Mouse (Mus musculus) neural tube, embryonic 13.5 days (tissue): Measurements from ENCODE around the gene Slc9a6. TPM values are rescaled to one million over a fixed set of nuclear protein-coding genes. Genes with fewer than 3 reads are reported as not detected.

Source experiments
- ATAC-seq: fragments of 200-750 bp; cut with Nextera tagmentation; 2 replicates; pipeline ENCODE4 v1.8.0; 2017; ENCODE audit warnings: low read depth, mild to moderate bottlenecking, moderate TSS enrichment, moderate library complexity
- H3K27ac ChIP-seq: fragments of 300-500 bp; sonication (generic); replicated peaks from 2 replicates; pipeline ENCODE4 v1.5.1; 2015; ENCODE audit warnings: moderate library complexity, mild to moderate bottlenecking, inconsistent platforms
- H3K27me3 ChIP-seq: fragments of 300-500 bp; sonication (generic); 2 replicates; pipeline ENCODE4 v1.6.1; 2015; ENCODE audit warnings: mild to moderate bottlenecking, inconsistent platforms
- H3K36me3 ChIP-seq: fragments of 300-500 bp; sonication (generic); 2 replicates; pipeline ENCODE4 v1.6.1; 2015; ENCODE audit warnings: mild to moderate bottlenecking, inconsistent platforms
- H3K4me1 ChIP-seq: fragments of 300-500 bp; sonication (generic); replicated peaks from 2 replicates; pipeline ENCODE4 v1.6.1; 2015; ENCODE audit warnings: inconsistent platforms
- H3K4me2 ChIP-seq: fragments of 300-500 bp; sonication (generic); 2 replicates; pipeline ENCODE4 v1.6.1; 2015; ENCODE audit warnings: inconsistent platforms, mild to moderate bottlenecking, moderate library complexity
- H3K4me3 ChIP-seq: fragments of 300-500 bp; sonication (generic); 2 replicates; pipeline ENCODE4 v1.5.1; 2015; ENCODE audit warnings: mild to moderate bottlenecking, inconsistent platforms
- H3K9ac ChIP-seq: fragments of 300-500 bp; sonication (generic); 2 replicates; pipeline ENCODE4 v1.6.1; 2015; ENCODE audit warnings: moderate library complexity, mild to moderate bottlenecking, inconsistent platforms
- H3K9me3 ChIP-seq: fragments of 300-500 bp; sonication (generic); 2 replicates; pipeline ENCODE4 v1.6.1; 2016; ENCODE audit warnings: inconsistent platforms
- WGBS: fragments of 180-500 bp; shearing (Covaris S2); methylation state at CpG from one replicate; pipeline ENCODE4 v1.1.7; 2015; 5-methylcytosine and 5-hydroxymethylcytosine counted together
- polyA plus RNA-seq: library from polyadenylated mRNA; unstranded; fragments of >200 nt; fragmentation: Nextera tagmentation; extraction: Ambion mirVana; gene quantifications from 2 replicates; pipeline ENCODE4 v1.2.1, GENCODE M21; 2015

The Slc9a6 gene
- polyA plus RNA-seq, 1 experiment from 2014 or later = 41.3 TPM

GRCm38 (mm10) chrX:56640066-56640465, 30.5 kb downstream of the Slc9a6 start:
- Histone ChIP-seq H3K36me3 (peaks cover 27% of the 10 kb centered on the region; the same call in 1 of the 2 replicates), H3K27me3 (no peaks in the 10 kb centered on the region), H3K27ac (no peak overlapping the region), H3K4me2 (no peak overlapping the region), H3K4me1 (no peaks in the 10 kb centered on the region), H3K9ac (no peak overlapping the region), H3K4me3 (no peak overlapping the region), H3K9me3 (no peaks in the 10 kb centered on the region)
- ATAC-seq = no peak
- 5% methylated on average over 1 of the region's 1 CpGs for whole genome bisulfite sequencing

GRCm38 (mm10) chrX:56649549-56650354, 40.2 kb downstream of the Slc9a6 start:
- no peaks in the 10 kb centered on the region for H3K27me3 ChIP-seq
- H3K4me3 ChIP-seq = no peak overlapping the region
- no peak overlapping the region for H3K4me2 ChIP-seq
- WGBS = 55% methylated on average over 7 of the region's 7 CpGs
- no peak overlapping the region for H3K9ac ChIP-seq
- peaks cover under 1% of the 10 kb centered on the region; the same call in 1 of the 2 replicates for H3K36me3 ChIP-seq
- H3K4me1 ChIP-seq = no peaks in the 10 kb centered on the region
- ATAC-seq = no peak
- no peak overlapping the region for H3K27ac ChIP-seq
- H3K9me3 ChIP-seq = no peaks in the 10 kb centered on the region

GRCm38 (mm10) chrX:56650355-56650652, 40.7 kb downstream of the Slc9a6 start:
- no peaks in the 10 kb centered on the region for H3K9me3 ChIP-seq
- H3K4me3 ChIP-seq = no peak overlapping the region
- no peak overlapping the region for H3K27ac ChIP-seq
- H3K9ac ChIP-seq = no peak overlapping the region
- 83% methylated on average over 2 of the region's 2 CpGs for WGBS
- H3K4me2 ChIP-seq = no peak overlapping the region
- H3K27me3 ChIP-seq = no peaks in the 10 kb centered on the region
- no peak for ATAC-seq
- H3K36me3 ChIP-seq = peaks cover 6% of the 10 kb centered on the region
- no peaks in the 10 kb centered on the region for H3K4me1 ChIP-seq

- H3K9ac ChIP-seq = no peak overlapping the region
- 77% methylated on average over 6 of the region's 6 CpGs for WGBS
- no peaks in the 10 kb centered on the region for H3K9me3 ChIP-seq
- H3K27me3 ChIP-seq = no peaks in the 10 kb centered on the region
- no peak overlapping the region for H3K27ac ChIP-seq
- H3K4me3 ChIP-seq = no peak overlapping the region
- H3K4me1 ChIP-seq = no peaks in the 10 kb centered on the region
- ATAC-seq = no peak
- H3K36me3 ChIP-seq = peaks cover 6% of the 10 kb centered on the region
- no peak overlapping the region for H3K4me2 ChIP-seq
These were observed 41.3 kb downstream of the Slc9a6 start for GRCm38 (mm10) chrX:56650885-56651284.

- no peaks in the 10 kb centered on the region for H3K4me1 ChIP-seq
- H3K27me3 ChIP-seq = no peaks in the 10 kb centered on the region
- H3K27ac ChIP-seq = no peak overlapping the region
- no peak overlapping the region for H3K9ac ChIP-seq
- no peaks in the 10 kb centered on the region for H3K9me3 ChIP-seq
- H3K4me3 ChIP-seq = no peak overlapping the region
- ATAC-seq = no peak
- H3K36me3 ChIP-seq = peaks cover 6% of the 10 kb centered on the region
- WGBS = 70% methylated on average over 7 of the region's 7 CpGs
- no peak overlapping the region for H3K4me2 ChIP-seq
These were observed 42.2 kb downstream of the Slc9a6 start for GRCm38 (mm10) chrX:56651738-56652137.

- H3K27ac ChIP-seq = no peak overlapping the region
- no peak overlapping the region for H3K4me2 ChIP-seq
- H3K27me3 ChIP-seq = no peaks in the 10 kb centered on the region
- 81% methylated on average over 2 of the region's 2 CpGs for WGBS
- no peak for ATAC-seq
- H3K9ac ChIP-seq = no peak overlapping the region
- no peaks in the 10 kb centered on the region for H3K9me3 ChIP-seq
- no peaks in the 10 kb centered on the region for H3K4me1 ChIP-seq
- H3K36me3 ChIP-seq = peaks cover 6% of the 10 kb centered on the region
- no peak overlapping the region for H3K4me3 ChIP-seq
These were observed 46.1 kb downstream of the Slc9a6 start for GRCm38 (mm10) chrX:56655686-56656085.

GRCm38 (mm10) chrX:56659286-56659685, 49.7 kb downstream of the Slc9a6 start:
- ATAC-seq = no peak
- Histone ChIP-seq H3K36me3 (peaks cover 6% of the 10 kb centered on the region), H3K4me2 (no peak overlapping the region), H3K27me3 (no peaks in the 10 kb centered on the region), H3K27ac (no peak overlapping the region), H3K4me3 (no peak overlapping the region), H3K9ac (no peak overlapping the region), H3K9me3 (no peaks in the 10 kb centered on the region), H3K4me1 (no peaks in the 10 kb centered on the region)
- 39% methylated on average over 2 of the region's 2 CpGs for WGBS

GRCm38 (mm10) chrX:56661143-56661542, 51.6 kb downstream of the Slc9a6 start:
- WGBS = 71% methylated on average over 12 of the region's 12 CpGs
- no peaks in the 10 kb centered on the region for H3K4me1 ChIP-seq
- H3K4me2 ChIP-seq = no peak overlapping the region
- H3K27me3 ChIP-seq = no peaks in the 10 kb centered on the region
- no peaks in the 10 kb centered on the region for H3K36me3 ChIP-seq
- H3K4me3 ChIP-seq = no peak overlapping the region
- no peaks in the 10 kb centered on the region for H3K9me3 ChIP-seq
- no peak overlapping the region for H3K27ac ChIP-seq
- no peak overlapping the region for H3K9ac ChIP-seq
- ATAC-seq = no peak

GRCm38 (mm10) chrX:56662316-56662715, 52.8 kb downstream of the Slc9a6 start:
- no peak overlapping the region for H3K27ac ChIP-seq
- H3K9me3 ChIP-seq = no peaks in the 10 kb centered on the region
- no peak overlapping the region for H3K4me3 ChIP-seq
- H3K9ac ChIP-seq = no peak overlapping the region
- WGBS = 74% methylated on average over 6 of the region's 6 CpGs
- H3K4me2 ChIP-seq = no peak overlapping the region
- no peaks in the 10 kb centered on the region for H3K4me1 ChIP-seq
- no peak for ATAC-seq
- H3K36me3 ChIP-seq = no peaks in the 10 kb centered on the region
- H3K27me3 ChIP-seq = no peaks in the 10 kb centered on the region

- ATAC-seq = no peak
- 76% methylated on average over 4 of the region's 4 CpGs for WGBS
- Histone ChIP-seq H3K4me1 (no peaks in the 10 kb centered on the region), H3K36me3 (no peaks in the 10 kb centered on the region), H3K27me3 (no peaks in the 10 kb centered on the region), H3K9me3 (no peaks in the 10 kb centered on the region), H3K9ac (no peak overlapping the region), H3K4me2 (no peak overlapping the region), H3K27ac (no peak overlapping the region), H3K4me3 (no peak overlapping the region)
These were observed 53.8 kb downstream of the Slc9a6 start for GRCm38 (mm10) chrX:56663377-56663776.

GRCm38 (mm10) chrX:56665226-56665973, 55.8 kb downstream of the Slc9a6 start:
- Histone ChIP-seq H3K4me1 (no peaks in the 10 kb centered on the region), H3K9ac (no peak overlapping the region), H3K4me2 (no peak overlapping the region), H3K27me3 (no peaks in the 10 kb centered on the region), H3K9me3 (no peaks in the 10 kb centered on the region), H3K36me3 (no peaks in the 10 kb centered on the region), H3K27ac (no peak overlapping the region), H3K4me3 (no peak overlapping the region)
- 78% methylated on average over 8 of the region's 8 CpGs for WGBS
- ATAC-seq = no peak

- no peak overlapping the region for H3K4me2 ChIP-seq
- WGBS = 86% methylated on average over 6 of the region's 6 CpGs
- no peak overlapping the region for H3K9ac ChIP-seq
- no peak overlapping the region for H3K4me3 ChIP-seq
- H3K4me1 ChIP-seq = no peaks in the 10 kb centered on the region
- H3K27me3 ChIP-seq = no peaks in the 10 kb centered on the region
- ATAC-seq = no peak
- no peak overlapping the region for H3K27ac ChIP-seq
- H3K36me3 ChIP-seq = no peaks in the 10 kb centered on the region
- no peaks in the 10 kb centered on the region for H3K9me3 ChIP-seq
These were observed 57.7 kb downstream of the Slc9a6 start for GRCm38 (mm10) chrX:56667296-56667695.
